Mouse (Mus musculus) olfactory bulb, adult 2 months (tissue): ENCODE results near the gene Lyrm9.

Experiments
- CTCF ChIP-seq: fragments of 200-500 bp; IDR thresholded peaks from 2 replicates; pipeline ENCODE4 v1.5.1; 2012; ENCODE audit warnings: low read depth, mild to moderate bottlenecking, low read length, moderate library complexity; ENCODE audit not compliant: insufficient read depth
- POLR2A ChIP-seq: fragments of 200-500 bp; IDR thresholded peaks from 2 replicates; pipeline ENCODE4 v1.6.1; 2012; ENCODE audit warnings: mild to moderate bottlenecking, low read depth, low read length, moderate library complexity; ENCODE audit not compliant: insufficient read depth

GRCm38 (mm10) chr11:78815986-78816792 lies 10.2 kb upstream of the Lyrm9 start:
- TF ChIP-seq CTCF, result no peak
- TF ChIP-seq POLR2A, result no peak
